18 mouse cellular contexts compared by ENCODE assay signal in the genomic region with DNA sequence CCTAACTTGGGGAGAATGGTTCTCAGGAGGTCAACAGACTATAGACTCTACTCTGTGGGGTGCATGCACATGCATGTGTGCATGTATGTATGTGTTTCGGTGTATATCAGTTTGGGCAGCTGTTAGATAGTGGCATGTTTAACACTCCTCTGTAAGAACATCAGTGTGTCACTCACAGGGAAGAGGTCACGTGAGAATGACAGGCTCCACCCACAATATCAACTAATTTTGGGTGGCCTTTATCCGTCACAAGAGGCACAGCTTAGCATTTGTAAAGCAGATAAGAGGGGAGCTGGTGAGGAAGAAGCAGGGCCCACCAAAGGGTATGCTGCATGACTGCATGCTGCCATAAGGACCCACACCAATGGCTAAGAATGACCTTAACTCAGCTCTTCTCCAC.
DNase-seq lines count a peak whose midpoint lies in the region; ATAC-seq and TF ChIP-seq lines count a peak whose summit lies in the region.
"Had no signal": no experiment of that assay in that cellular context is flagged by ENCODE, and none has a peak within 500 bp of the region (broad histone marks: within the 10 kb centered on the region; RNA-seq: fewer than 3 reads in every experiment).

No protein-coding gene starts in this region.

- H3K4me1 ChIP-seq in liver, embryonic 13.5 days (replicated peaks), result peaks cover 13% of the 10 kb centered on the region
- H3K4me1 ChIP-seq in liver, postnatal 0 days (ENCODE audit: insufficient read depth), result no peaks in the 10 kb centered on the region
- no peaks in the 10 kb centered on the region for H3K4me1 ChIP-seq in cerebellum, adult 2 months (ENCODE audit: control insufficient read depth, insufficient read depth, low read length)
- H3K4me1 ChIP-seq: forebrain, embryonic 15.5 days had no signal

- no peak overlapping the region for H3K9ac ChIP-seq in liver, embryonic 13.5 days
- no peak overlapping the region for H3K9ac ChIP-seq in liver, postnatal 0 days (replicated peaks)
- H3K9ac ChIP-seq: embryonic facial prominence, embryonic 12.5 days; forebrain, embryonic 15.5 days; heart, embryonic 13.5 days; hindbrain, embryonic 13.5 days had no signal

- no peak overlapping the region for H3K4me3 ChIP-seq in liver, embryonic 13.5 days (replicated peaks)
- H3K4me3 ChIP-seq in liver, postnatal 0 days (ENCODE audit: low read depth, low read length), result no peak overlapping the region
- no peak overlapping the region for H3K4me3 ChIP-seq in cerebellum, adult 2 months (replicated peaks; ENCODE audit: insufficient read depth, low read depth, low read length)
- H3K4me3 ChIP-seq: embryonic facial prominence, embryonic 12.5 days; forebrain, embryonic 15.5 days; heart, embryonic 13.5 days; hindbrain, embryonic 13.5 days had no signal

- peak; percentile 8 for DNase-seq in c-Kit-negative CD71-positive TER-119-positive erythroid progenitor cells, embryonic 14.5 days (ENCODE audit: low read depth, low spot score)
- DNase-seq in c-Kit-positive CD71-positive TER-119-positive erythroid progenitor cells, embryonic 14.5 days (ENCODE audit: low spot score), result peak; percentile 57
- DNase-seq in liver, embryonic 13.5 days, result peak; percentile 29
- DNase-seq in liver, postnatal 0 days, result no peak
- no peak for DNase-seq in adrenal gland, adult 18-20 months (ENCODE audit: low spot score in 2 of 2)
- DNase-seq in cerebellum, adult 2 months, result no peak
- no peak for DNase-seq in cerebellum, adult 9-10 months
- no peak for DNase-seq in left cerebral cortex, postnatal 36 days (ENCODE audit: low spot score in 2 of 2)
- DNase-seq: adrenal gland, postnatal 10 days; cerebellum, adult 8-10 months; cerebellum, postnatal 25 days; gastrocnemius, postnatal 36 days; heart, adult 11 months; heart, postnatal 4 days had no signal

- H3K27ac ChIP-seq in liver, embryonic 13.5 days, result no peak overlapping the region
- H3K27ac ChIP-seq in liver, postnatal 0 days (ENCODE audit: low read depth), result no peak overlapping the region
- no peak overlapping the region for H3K27ac ChIP-seq in cerebellum, adult 2 months (ENCODE audit: insufficient read depth, low read length)
- H3K27ac ChIP-seq: embryonic facial prominence, embryonic 12.5 days; forebrain, embryonic 15.5 days; heart, embryonic 13.5 days; hindbrain, embryonic 13.5 days had no signal

- H3K4me2 ChIP-seq in liver, embryonic 13.5 days, result no peak overlapping the region
- H3K4me2 ChIP-seq in liver, postnatal 0 days (ENCODE audit: low read depth, low read length), result no peak overlapping the region
- H3K4me2 ChIP-seq: embryonic facial prominence, embryonic 12.5 days; forebrain, embryonic 15.5 days; heart, embryonic 13.5 days; hindbrain, embryonic 13.5 days had no signal

- no peaks in the 10 kb centered on the region for H3K27me3 ChIP-seq in liver, embryonic 13.5 days
- H3K27me3 ChIP-seq in liver, postnatal 0 days (ENCODE audit: insufficient read depth, low read length), result no peaks in the 10 kb centered on the region
- H3K27me3 ChIP-seq in cerebellum, adult 2 months (ENCODE audit: control insufficient read depth, insufficient read depth, low read length), result no peaks in the 10 kb centered on the region
- H3K27me3 ChIP-seq: embryonic facial prominence, embryonic 12.5 days; forebrain, embryonic 15.5 days; heart, embryonic 13.5 days; hindbrain, embryonic 13.5 days had no signal

- no peak for TF ChIP-seq POLR2A in cerebellum, adult 2 months (IDR thresholded peaks at IDR 0.05; ENCODE audit: borderline replicate concordance, insufficient read depth, low read length)

- 28% methylated on average over 3 of the region's 3 CpGs for WGBS in liver, embryonic 13.5 days (ENCODE audit: insufficient replicate concordance)
- 56% methylated on average over 3 of the region's 3 CpGs for WGBS in liver, postnatal 0 days (ENCODE audit: insufficient replicate concordance)
- 96% methylated on average over 3 of the region's 3 CpGs for WGBS in cerebellum, adult 2 months

- H3K36me3 ChIP-seq in liver, embryonic 13.5 days, result no peaks in the 10 kb centered on the region
- no peaks in the 10 kb centered on the region for H3K36me3 ChIP-seq in liver, postnatal 0 days (replicated peaks; ENCODE audit: insufficient read depth, low read length)
- H3K36me3 ChIP-seq: embryonic facial prominence, embryonic 12.5 days; forebrain, embryonic 15.5 days; heart, embryonic 13.5 days; hindbrain, embryonic 13.5 days had no signal

- no peak for TF ChIP-seq CTCF in liver, postnatal 0 days (IDR thresholded peaks at IDR 0.05; ENCODE audit: low read depth)
- no peak for TF ChIP-seq CTCF in cerebellum, adult 2 months (IDR thresholded peaks at IDR 0.05; ENCODE audit: borderline replicate concordance, insufficient read depth, low read depth, low read length)

- intact Hi-C loops in left cerebral cortex, postnatal 36 days (cut with DNase I), result loop anchor here (5.0 to 10.0 kb wide), 2 partner anchors 93 to 115 kb away; partner anchors contain the start of gene Serp2

- H3K9me3 ChIP-seq in liver, embryonic 13.5 days (replicated peaks), result no peaks in the 10 kb centered on the region
- H3K9me3 ChIP-seq in liver, postnatal 0 days (ENCODE audit: low read length), result no peaks in the 10 kb centered on the region
- H3K9me3 ChIP-seq: embryonic facial prominence, embryonic 12.5 days; forebrain, embryonic 15.5 days; heart, embryonic 13.5 days; hindbrain, embryonic 13.5 days had no signal

- no peak for TF ChIP-seq EP300 in liver, postnatal 0 days (IDR thresholded peaks at IDR 0.05; ENCODE audit: low read depth)

- ATAC-seq in liver, embryonic 13.5 days (ENCODE audit: low read depth), result peak; percentile 88
- ATAC-seq in liver, postnatal 0 days, result peak; percentile 45
- ATAC-seq: forebrain, embryonic 15.5 days had no signal

Comparison
In these comparisons a context has a peak if more than half of its experiments do, and no peak if none do; other contexts are left out.
1. DNase-seq: peak in c-Kit-negative CD71-positive TER-119-positive erythroid progenitor cells, embryonic 14.5 days (single experiment), c-Kit-positive CD71-positive TER-119-positive erythroid progenitor cells, embryonic 14.5 days (single experiment) and liver, embryonic 13.5 days (single experiment); none in liver, postnatal 0 days (single experiment), adrenal gland, adult 18-20 months (0 of 2), cerebellum, adult 2 months (0 of 2), cerebellum, adult 9-10 months (single experiment) and left cerebral cortex, postnatal 36 days (0 of 2).